Mouse (Mus musculus) neural tube, embryonic 11.5 days (tissue): ENCODE results near the gene Shroom4. TPM values are rescaled to one million over a fixed set of nuclear protein-coding genes. Genes with fewer than 3 reads are reported as not detected.

Source experiments
- ATAC-seq: fragments of 200-750 bp; cut with Nextera tagmentation; 2 replicates; pipeline ENCODE4 v1.8.0; 2017; ENCODE audit warnings: moderate number of reproducible peaks, mild to moderate bottlenecking, moderate TSS enrichment, moderate library complexity; ENCODE audit not compliant: insufficient read depth, low FRiP score, low TSS enrichment
- DNase-seq: peaks from one replicate; pipeline ENCODE4 v3.0.0-alpha.2; 2015; ENCODE audit warnings: low spot score
- H3K27ac ChIP-seq: fragments of 300-500 bp; sonication (generic); 2 replicates; pipeline ENCODE4 v1.5.1; 2014; ENCODE audit warnings: low read depth, mild to moderate bottlenecking, low read length
- H3K27me3 ChIP-seq: fragments of 300-500 bp; sonication (generic); 2 replicates; pipeline ENCODE4 v1.6.1; 2014; ENCODE audit warnings: mild to moderate bottlenecking, low read length, mixed read lengths; ENCODE audit not compliant: control insufficient read depth, insufficient read depth
- H3K36me3 ChIP-seq: fragments of 300-500 bp; sonication (generic); 2 replicates; pipeline ENCODE4 v1.6.1; 2014; ENCODE audit warnings: mild to moderate bottlenecking, low read length, moderate library complexity, mixed read lengths; ENCODE audit not compliant: control insufficient read depth, insufficient read depth
- H3K4me1 ChIP-seq: fragments of 300-500 bp; sonication (generic); 2 replicates; pipeline ENCODE4 v1.6.1; 2014; ENCODE audit warnings: low read length, mixed read lengths; ENCODE audit not compliant: control insufficient read depth, insufficient read depth
- H3K4me2 ChIP-seq: fragments of 300-500 bp; sonication (generic); 2 replicates; pipeline ENCODE4 v1.6.1; 2014; ENCODE audit warnings: low read depth, mild to moderate bottlenecking, moderate library complexity
- H3K4me3 ChIP-seq: fragments of 300-500 bp; sonication (generic); 2 replicates; pipeline ENCODE4 v1.5.1; 2014; ENCODE audit warnings: low read depth, low read length
- H3K9ac ChIP-seq: fragments of 300-500 bp; sonication (generic); 2 replicates; pipeline ENCODE4 v1.6.1; 2014; ENCODE audit warnings: mild to moderate bottlenecking, low read length
- H3K9me3 ChIP-seq: fragments of 300-500 bp; sonication (generic); 2 replicates; pipeline ENCODE4 v1.6.1; 2016; ENCODE audit warnings: low read length; ENCODE audit not compliant: control insufficient read depth
- WGBS: fragments of 180-500 bp; shearing (Covaris S2); extraction: QIAGEN DNeasy Blood & Tissue Kit; methylation state at CpG from one replicate; pipeline ENCODE4 v1.1.7; 2014; 5-methylcytosine and 5-hydroxymethylcytosine counted together
- polyA plus RNA-seq: library from polyadenylated mRNA; unstranded; fragments of >200 nt; fragmentation: Nextera tagmentation; extraction: Ambion mirVana; gene quantifications from 2 replicates; pipeline ENCODE4 v1.2.1, GENCODE M21; 2014

Gene Shroom4
- polyA plus RNA-seq, 1 experiment from 2014 or later: 8.0 TPM

DNA sequence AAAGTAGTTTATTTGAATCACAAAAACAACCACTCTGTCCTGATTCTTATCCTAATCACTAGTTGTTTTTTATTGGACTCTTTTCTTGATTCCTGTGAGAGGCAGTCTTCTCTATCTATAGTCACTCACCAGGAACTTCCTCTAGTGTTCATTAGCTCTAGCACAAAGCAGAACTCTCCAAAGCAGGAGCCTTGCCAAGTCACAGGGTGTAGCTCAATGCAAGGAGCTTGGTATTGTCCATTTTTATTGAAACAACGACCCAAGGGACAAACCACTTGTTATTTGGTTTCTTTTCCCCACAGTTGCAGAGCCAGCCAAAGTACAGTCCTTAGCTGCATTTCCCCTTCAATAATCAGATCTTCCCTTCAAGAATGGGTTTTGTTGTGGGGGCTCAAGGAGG, 181.5 kb downstream of the Shroom4 start:
- Histone ChIP-seq H3K9me3 (no peaks in the 10 kb centered on the region), H3K4me2 (no peak overlapping the region), H3K4me3 (no peak overlapping the region), H3K27ac (no peak overlapping the region), H3K36me3 (no peaks in the 10 kb centered on the region), H3K27me3 (no peaks in the 10 kb centered on the region), H3K9ac (no peak overlapping the region), H3K4me1 (no peaks in the 10 kb centered on the region)
- ATAC-seq (no peak), DNase-seq (no peak)
- 85% methylated on average over 1 of the region's 1 CpGs for WGBS

DNA sequence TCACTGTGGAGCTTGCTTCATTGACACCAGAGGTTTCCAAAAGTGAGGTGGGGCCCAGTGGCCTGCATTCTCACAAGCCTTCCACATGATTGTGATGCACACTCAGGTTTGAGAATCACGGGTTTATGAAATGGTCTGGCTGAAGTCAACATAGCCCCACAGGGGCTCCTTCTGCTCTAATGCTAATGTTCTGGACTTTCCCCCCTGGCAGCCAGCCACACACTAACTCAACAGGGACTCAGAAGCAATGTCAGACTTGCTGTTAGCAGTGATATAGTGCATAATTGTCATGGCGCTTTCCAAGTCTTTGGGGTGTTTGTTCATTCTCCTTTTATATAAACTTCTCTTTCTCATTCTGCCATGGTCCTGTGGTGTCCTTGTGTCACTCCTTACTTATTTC, 183.0 kb downstream of the Shroom4 start:
- DNase-seq: no peak
- no peak overlapping the region for H3K4me3 ChIP-seq
- no peaks in the 10 kb centered on the region for H3K9me3 ChIP-seq
- H3K27ac ChIP-seq: no peak overlapping the region
- H3K4me2 ChIP-seq: no peak overlapping the region
- H3K36me3 ChIP-seq: no peaks in the 10 kb centered on the region
- H3K27me3 ChIP-seq: no peaks in the 10 kb centered on the region
- WGBS: 91% methylated on average over 2 of the region's 2 CpGs
- no peaks in the 10 kb centered on the region for H3K4me1 ChIP-seq
- ATAC-seq: no peak
- H3K9ac ChIP-seq: no peak overlapping the region

DNA sequence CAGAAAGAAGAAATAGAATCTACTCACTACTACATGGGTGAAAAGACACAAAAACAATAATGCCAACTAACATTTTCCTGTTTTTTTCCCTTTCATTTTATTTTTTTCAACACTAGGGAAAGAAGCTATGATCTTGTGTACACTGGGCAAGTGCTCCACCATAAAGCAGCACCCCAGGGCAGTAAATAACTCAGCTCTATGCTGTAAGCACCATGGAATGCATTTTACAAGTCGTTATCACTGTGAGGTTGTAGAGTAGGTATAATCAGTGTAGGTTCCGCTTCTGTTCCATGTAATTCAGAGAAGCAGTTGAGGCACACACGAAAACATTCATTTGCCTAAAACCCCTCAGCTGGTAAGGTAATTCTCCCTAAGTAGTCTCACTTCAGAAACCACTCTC, 194.5 kb downstream of the Shroom4 start:
- ATAC-seq (no peak), DNase-seq (no peak)
- Histone ChIP-seq H3K4me3 (no peak overlapping the region), H3K4me2 (no peak overlapping the region), H3K36me3 (no peaks in the 10 kb centered on the region), H3K27ac (no peak overlapping the region), H3K9ac (no peak overlapping the region), H3K27me3 (no peaks in the 10 kb centered on the region), H3K4me1 (no peaks in the 10 kb centered on the region), H3K9me3 (no peaks in the 10 kb centered on the region)
- WGBS: 74% methylated on average over 3 of the region's 3 CpGs

DNA sequence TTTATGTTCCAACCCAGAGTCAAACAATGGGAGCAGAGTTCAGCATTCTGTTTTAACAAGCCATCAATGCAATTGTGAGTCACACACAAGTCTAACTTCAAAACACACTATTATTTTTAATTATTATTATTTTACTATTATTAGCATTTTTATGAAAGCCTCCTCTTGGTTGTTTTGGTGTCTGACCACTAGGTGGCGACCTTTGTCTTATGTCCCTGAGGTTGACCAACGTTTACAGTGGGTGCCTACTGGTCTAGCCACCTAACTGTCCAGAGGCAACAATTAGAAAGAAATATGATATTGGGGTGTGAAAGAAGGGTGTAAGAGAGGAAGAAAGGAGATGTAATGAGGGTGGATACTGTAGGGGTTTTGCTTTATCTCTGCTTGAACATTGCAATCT, 254.4 kb downstream of the Shroom4 start:
- no peaks in the 10 kb centered on the region for H3K4me1 ChIP-seq
- no peak for DNase-seq
- no peak overlapping the region for H3K27ac ChIP-seq
- H3K27me3 ChIP-seq: no peaks in the 10 kb centered on the region
- H3K9ac ChIP-seq: no peak overlapping the region
- no peaks in the 10 kb centered on the region for H3K9me3 ChIP-seq
- 11% methylated on average over 2 of the region's 2 CpGs for WGBS
- ATAC-seq: no peak
- no peak overlapping the region for H3K4me2 ChIP-seq
- H3K4me3 ChIP-seq: no peak overlapping the region
- H3K36me3 ChIP-seq: no peaks in the 10 kb centered on the region

DNA sequence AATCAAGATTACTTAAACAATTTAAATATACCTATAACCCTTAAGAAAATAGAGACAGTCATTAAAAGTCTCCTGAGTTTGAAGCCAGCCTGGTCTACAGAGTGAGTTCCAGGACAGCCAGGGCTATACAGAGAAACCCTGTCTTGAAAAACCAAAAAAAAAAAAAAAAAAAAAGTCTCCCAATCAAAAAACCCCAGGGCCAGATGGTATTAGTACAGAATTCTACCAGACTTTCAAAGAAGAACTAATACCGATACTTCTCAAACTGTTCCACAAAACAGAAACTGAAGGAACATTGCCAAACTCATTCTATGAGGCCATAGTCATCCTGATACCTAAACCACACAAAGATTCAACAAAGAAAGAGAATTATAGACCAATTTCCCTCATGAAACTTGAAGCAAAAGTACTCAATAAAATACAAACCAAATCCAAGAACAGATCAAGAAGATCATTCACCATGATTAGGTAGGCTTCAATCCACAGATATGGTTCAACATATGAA, 259.2 kb downstream of the Shroom4 start:
- 91% methylated on average over 1 of the region's 1 CpGs for WGBS

More for the DNA sequence above, 259.2 kb downstream of the Shroom4 start:
- Histone ChIP-seq H3K9ac (no peak overlapping the region), H3K9me3 (no peaks in the 10 kb centered on the region), H3K27ac (no peak overlapping the region), H3K4me3 (no peak overlapping the region), H3K27me3 (no peaks in the 10 kb centered on the region), H3K4me1 (no peaks in the 10 kb centered on the region), H3K36me3 (no peaks in the 10 kb centered on the region), H3K4me2 (no peak overlapping the region)
- DNase-seq: no peak
- ATAC-seq: no peak

Other genes with a start within 250 kb of the Shroom4 start
- gene Nudt10, start 226.8 kb upstream of the Shroom4 start, polyA plus RNA-seq: 29.7 and 30.0 TPM in 2 replicates
- gene Bmp15, start 79.1 kb upstream of the Shroom4 start, polyA plus RNA-seq: not detected in 2 replicates